Mouse (Mus musculus) thymus, adult 2 months (tissue): ENCODE measurements around the gene Zbed5.

Experiments used
- CTCF ChIP-seq: fragments of 200-500 bp; IDR thresholded peaks from 2 replicates; pipeline ENCODE4 v1.5.1; 2012; ENCODE audit warnings: mild to moderate bottlenecking, control low read depth, low read length, moderate library complexity, borderline replicate concordance; ENCODE audit not compliant: control insufficient read depth, poor library complexity, insufficient read depth; ENCODE audit errors: extremely low read depth
- POLR2A ChIP-seq: fragments of 200-500 bp; IDR thresholded peaks from 2 replicates; pipeline ENCODE4 v1.6.1; 2012; ENCODE audit warnings: mild to moderate bottlenecking, low read length, control low read depth, moderate library complexity; ENCODE audit not compliant: control insufficient read depth, poor library complexity, insufficient read depth; ENCODE audit errors: extremely low read depth

DNA sequence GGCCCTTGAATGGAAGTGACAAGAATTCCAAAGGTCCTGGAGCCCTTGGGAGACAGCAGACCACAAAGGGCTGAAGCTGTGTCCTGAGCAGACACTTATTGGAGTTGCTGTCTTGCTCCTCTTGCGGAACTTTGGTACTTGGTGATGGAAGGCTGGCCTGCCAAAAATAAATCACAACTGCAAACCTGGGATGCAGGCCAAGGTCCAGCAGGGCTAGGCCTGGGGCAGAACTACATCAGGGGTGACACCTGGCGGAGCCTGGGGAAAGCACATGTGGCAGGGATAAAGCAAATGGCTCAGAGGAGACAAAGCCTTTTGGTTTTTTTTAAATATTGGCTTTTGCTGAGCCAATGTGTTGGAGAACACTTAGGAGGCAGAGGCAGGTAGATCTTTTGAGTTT, 16.6 kb upstream of the Zbed5 start:
- TF ChIP-seq CTCF (no peak), POLR2A (no peak)
